Mouse (Mus musculus): ENCODE measurements around the gene Sh3rf3.

Gene Sh3rf3

GRCm38 (mm10) chr10:59112755-59113154 is 299.6 kb downstream of the Sh3rf3 start:
- no peak for DNase-seq

GRCm38 (mm10) chr10:59113386-59113785 is 300.2 kb downstream of the Sh3rf3 start:
- DNase-seq: no peak

GRCm38 (mm10) chr10:59114535-59115291 is 301.6 kb downstream of the Sh3rf3 start:
- DNase-seq: peak; percentile 87

GRCm38 (mm10) chr10:59115691-59116090 is 302.5 kb downstream of the Sh3rf3 start:
- DNase-seq: no peak

- DNase-seq: no peak
Observed at GRCm38 (mm10) chr10:59116331-59116730, 303.2 kb downstream of the Sh3rf3 start.

- DNase-seq: no peak
Observed at GRCm38 (mm10) chr10:59117555-59117954, 304.4 kb downstream of the Sh3rf3 start.

GRCm38 (mm10) chr10:59119001-59119400 is 305.8 kb downstream of the Sh3rf3 start:
- DNase-seq: no peak

GRCm38 (mm10) chr10:59119811-59120210 is 306.7 kb downstream of the Sh3rf3 start:
- no peak for DNase-seq

GRCm38 (mm10) chr10:59125497-59125896 is 312.3 kb downstream of the Sh3rf3 start:
- DNase-seq: no peak

GRCm38 (mm10) chr10:59127637-59128036 is 314.5 kb downstream of the Sh3rf3 start:
- DNase-seq: no peak

GRCm38 (mm10) chr10:59131926-59132628 is 318.9 kb downstream of the Sh3rf3 start:
- no peak for DNase-seq

- DNase-seq: no peak
Observed at GRCm38 (mm10) chr10:59133478-59134009, 320.4 kb downstream of the Sh3rf3 start.

GRCm38 (mm10) chr10:59149956-59150383 is 336.8 kb downstream of the Sh3rf3 start:
- peak; percentile 23 for DNase-seq

GRCm38 (mm10) chr10:59150938-59151657 is 337.9 kb downstream of the Sh3rf3 start:
- DNase-seq: no peak

- DNase-seq: no peak
Observed at GRCm38 (mm10) chr10:59152544-59153081, 339.5 kb downstream of the Sh3rf3 start.

- DNase-seq: no peak
Observed at GRCm38 (mm10) chr10:59158627-59159026, 345.5 kb downstream of the Sh3rf3 start.

- DNase-seq: no peak
Observed at GRCm38 (mm10) chr10:59162185-59162897, 349.2 kb downstream of the Sh3rf3 start.

GRCm38 (mm10) chr10:59166104-59166944 is 353.2 kb downstream of the Sh3rf3 start:
- peak; percentile 25 for DNase-seq

GRCm38 (mm10) chr10:59171042-59171441 is 357.9 kb downstream of the Sh3rf3 start:
- no peak for DNase-seq

- DNase-seq: no peak
Observed at GRCm38 (mm10) chr10:59172539-59172938, 359.4 kb downstream of the Sh3rf3 start.

- DNase-seq: no peak
Observed at GRCm38 (mm10) chr10:59179620-59180019, 366.5 kb downstream of the Sh3rf3 start.

All from right cerebral cortex, postnatal 25 days (tissue).